Mouse (Mus musculus) spleen, postnatal 14 days (tissue): ENCODE results near the gene Amacr.
A peak's percentile ranks its signal among the peaks of the same experiment; 100 is the strongest.

Experiments
- DNase-seq, 2 experiments: peaks; one replicate each; pipeline ENCODE4 v3.0.0; 2021 to 2022; ENCODE audit warnings: low spot score in 2 of 2

Amacr gene

GRCm38 (mm10) chr15:10981377-10982063 lies at the start of gene Amacr:
Amacr (plus strand) TSS chr15:10981756.
- peak; percentile 58 to 68 for DNase-seq

- DNase-seq = no peak
These were observed 47.6 kb upstream of the Amacr start for GRCm38 (mm10) chr15:10933930-10934329.

GRCm38 (mm10) chr15:10940148-10941108 lies 41.1 kb upstream of the Amacr start:
- DNase-seq = no peak

GRCm38 (mm10) chr15:10941901-10942300 lies 39.7 kb upstream of the Amacr start:
- DNase-seq = no peak

- DNase-seq = no peak
These were observed 33.7 kb upstream of the Amacr start for GRCm38 (mm10) chr15:10947852-10948251.

- DNase-seq = no peak
These were observed 29.4 kb upstream of the Amacr start, which contains the start of gene C1qtnf3 for GRCm38 (mm10) chr15:10951951-10952759. C1qtnf3 (plus strand) TSS chr15:10952332.

- DNase-seq = no peak
These were observed 28.7 kb upstream of the Amacr start for GRCm38 (mm10) chr15:10952760-10953305.

- DNase-seq = no peak
These were observed 28.1 kb upstream of the Amacr start for GRCm38 (mm10) chr15:10953465-10953864.

GRCm38 (mm10) chr15:10954381-10955016 lies 27.1 kb upstream of the Amacr start:
- DNase-seq = no peak

GRCm38 (mm10) chr15:10955156-10955555 lies 26.4 kb upstream of the Amacr start:
- DNase-seq = no peak

GRCm38 (mm10) chr15:10956706-10957105 lies 24.9 kb upstream of the Amacr start:
- DNase-seq = no peak

GRCm38 (mm10) chr15:10959277-10960026 lies 22.1 kb upstream of the Amacr start:
- DNase-seq = no peak

GRCm38 (mm10) chr15:10960267-10960666 lies 21.3 kb upstream of the Amacr start:
- no peak for DNase-seq

- DNase-seq = no peak
These were observed 19.0 kb upstream of the Amacr start for GRCm38 (mm10) chr15:10962601-10963000.

GRCm38 (mm10) chr15:10969439-10969838 lies 12.1 kb upstream of the Amacr start:
- DNase-seq = no peak

- no peak for DNase-seq
These were observed 10.8 kb upstream of the Amacr start for GRCm38 (mm10) chr15:10970777-10971176.

GRCm38 (mm10) chr15:10977151-10977550 lies 4.4 kb upstream of the Amacr start:
- DNase-seq = no peak

GRCm38 (mm10) chr15:10980712-10981111 lies 844 bp upstream of the Amacr start:
- no peak for DNase-seq

GRCm38 (mm10) chr15:10982064-10982435 lies 494 bp downstream of the Amacr start:
- DNase-seq = no peak

- DNase-seq = no peak
These were observed 4.2 kb downstream of the Amacr start for GRCm38 (mm10) chr15:10985756-10986155.
